Mouse (Mus musculus): ENCODE measurements at regions not wholly inside any gene's neighbourhood (a gene's known extent, or its start where the extent isn't known, plus 50 kb on each side); places are given as distances from the start of the nearest gene placed in this dataset.
"Not testable (repeated sequence)": the region's sequence is repeated elsewhere in the genome, so short reads cannot be mapped to it uniquely, and the experiment has no call there.

- H3K4me3 ChIP-seq (ENCODE audit: low read depth, low read length) = no peak overlapping the region
- 67% methylated on average over 8 of the region's 8 CpGs for WGBS
- H3K9me3 ChIP-seq (ENCODE audit: control insufficient read depth, low read length) = no peaks in the 10 kb centered on the region
- no peak overlapping the region for H3K9ac ChIP-seq (ENCODE audit: low read depth, low read length)
- ATAC-seq (replicated peaks; ENCODE audit: low FRiP score) (no peak), DNase-seq (ENCODE audit: low spot score) (no peak)
- H3K4me2 ChIP-seq = no peak overlapping the region
- H3K27ac ChIP-seq (ENCODE audit: low read depth, low read length) = no peak overlapping the region
- no peaks in the 10 kb centered on the region for H3K27me3 ChIP-seq (replicated peaks; ENCODE audit: control insufficient read depth, insufficient read depth, low read length)
- no peaks in the 10 kb centered on the region for H3K4me1 ChIP-seq (replicated peaks; ENCODE audit: control insufficient read depth, insufficient read depth, low read length)
- H3K36me3 ChIP-seq (ENCODE audit: control insufficient read depth, insufficient read depth, low read length) = no peaks in the 10 kb centered on the region
Observed at GRCm38 (mm10) chr2:22029022-22029803, 198.1 kb upstream of the Myo3a start.

GRCm38 (mm10) chr2:22029804-22030194 lies 197.5 kb upstream of the Myo3a start:
- DNase-seq (ENCODE audit: low spot score) = no peak
- Histone ChIP-seq H3K4me1 (replicated peaks; ENCODE audit: control insufficient read depth, insufficient read depth, low read length) (no peaks in the 10 kb centered on the region), H3K4me2 (no peak overlapping the region), H3K9me3 (ENCODE audit: control insufficient read depth, low read length) (no peaks in the 10 kb centered on the region), H3K4me3 (ENCODE audit: low read depth, low read length) (no peak overlapping the region), H3K36me3 (ENCODE audit: control insufficient read depth, insufficient read depth, low read length) (no peaks in the 10 kb centered on the region), H3K27me3 (replicated peaks; ENCODE audit: control insufficient read depth, insufficient read depth, low read length) (no peaks in the 10 kb centered on the region), H3K9ac (ENCODE audit: low read depth, low read length) (no peak overlapping the region), H3K27ac (ENCODE audit: low read depth, low read length) (no peak overlapping the region)
- no peak for ATAC-seq (replicated peaks; ENCODE audit: low FRiP score)
- 82% methylated on average over 5 of the region's 5 CpGs for WGBS

- H3K4me3 ChIP-seq (ENCODE audit: low read depth, low read length) = no peak overlapping the region
- WGBS = 75% methylated on average over 2 of the region's 2 CpGs
- no peak for DNase-seq (ENCODE audit: low spot score)
- H3K9me3 ChIP-seq (ENCODE audit: control insufficient read depth, low read length) = no peaks in the 10 kb centered on the region
- no peak overlapping the region for H3K4me2 ChIP-seq
- H3K27ac ChIP-seq (ENCODE audit: low read depth, low read length) = no peak overlapping the region
- no peak for ATAC-seq (replicated peaks; ENCODE audit: low FRiP score)
- H3K4me1 ChIP-seq (replicated peaks; ENCODE audit: control insufficient read depth, insufficient read depth, low read length) = no peaks in the 10 kb centered on the region
- H3K27me3 ChIP-seq (replicated peaks; ENCODE audit: control insufficient read depth, insufficient read depth, low read length) = no peaks in the 10 kb centered on the region
- no peaks in the 10 kb centered on the region for H3K36me3 ChIP-seq (ENCODE audit: control insufficient read depth, insufficient read depth, low read length)
- no peak overlapping the region for H3K9ac ChIP-seq (ENCODE audit: low read depth, low read length)
Observed at GRCm38 (mm10) chr2:22036841-22037240, 190.5 kb upstream of the Myo3a start.

- Histone ChIP-seq H3K27ac (ENCODE audit: low read depth, low read length) (no peak overlapping the region), H3K4me3 (ENCODE audit: low read depth, low read length) (no peak overlapping the region), H3K9ac (ENCODE audit: low read depth, low read length) (no peak overlapping the region), H3K4me2 (no peak overlapping the region), H3K36me3 (ENCODE audit: control insufficient read depth, insufficient read depth, low read length) (no peaks in the 10 kb centered on the region), H3K27me3 (replicated peaks; ENCODE audit: control insufficient read depth, insufficient read depth, low read length) (no peaks in the 10 kb centered on the region), H3K4me1 (replicated peaks; ENCODE audit: control insufficient read depth, insufficient read depth, low read length) (no peaks in the 10 kb centered on the region), H3K9me3 (ENCODE audit: control insufficient read depth, low read length) (no peaks in the 10 kb centered on the region)
- ATAC-seq (replicated peaks; ENCODE audit: low FRiP score) (no peak), DNase-seq (ENCODE audit: low spot score) (no peak)
- 37% methylated on average over 2 of the region's 2 CpGs for WGBS
Observed at GRCm38 (mm10) chr2:22038780-22039179, 188.5 kb upstream of the Myo3a start.

GRCm38 (mm10) chr2:22043937-22044336 lies 183.4 kb upstream of the Myo3a start:
- H3K9me3 ChIP-seq (ENCODE audit: control insufficient read depth, low read length); H3K36me3 ChIP-seq (ENCODE audit: control insufficient read depth, insufficient read depth, low read length); H3K4me3 ChIP-seq (ENCODE audit: low read depth, low read length); H3K27me3 ChIP-seq (replicated peaks; ENCODE audit: control insufficient read depth, insufficient read depth, low read length); DNase-seq (ENCODE audit: low spot score); H3K4me1 ChIP-seq (replicated peaks; ENCODE audit: control insufficient read depth, insufficient read depth, low read length); ATAC-seq (replicated peaks; ENCODE audit: low FRiP score); H3K27ac ChIP-seq (ENCODE audit: low read depth, low read length); H3K9ac ChIP-seq (ENCODE audit: low read depth, low read length); H3K4me2 ChIP-seq: not testable (repeated sequence)
- WGBS = 50% methylated on average over 6 of the region's 6 CpGs

- Histone ChIP-seq H3K4me1 (replicated peaks; ENCODE audit: control insufficient read depth, insufficient read depth, low read length) (no peaks in the 10 kb centered on the region), H3K9ac (ENCODE audit: low read depth, low read length) (no peak overlapping the region), H3K27me3 (replicated peaks; ENCODE audit: control insufficient read depth, insufficient read depth, low read length) (no peaks in the 10 kb centered on the region), H3K4me3 (ENCODE audit: low read depth, low read length) (no peak overlapping the region), H3K27ac (ENCODE audit: low read depth, low read length) (no peak overlapping the region), H3K4me2 (no peak overlapping the region), H3K9me3 (ENCODE audit: control insufficient read depth, low read length) (no peaks in the 10 kb centered on the region), H3K36me3 (ENCODE audit: control insufficient read depth, insufficient read depth, low read length) (no peaks in the 10 kb centered on the region)
- WGBS = 71% methylated on average over 2 of the region's 2 CpGs
- no peak for ATAC-seq (replicated peaks; ENCODE audit: low FRiP score)
- DNase-seq (ENCODE audit: low spot score) = no peak
Observed at GRCm38 (mm10) chr2:22044949-22045348, 182.4 kb upstream of the Myo3a start.

- ATAC-seq (replicated peaks; ENCODE audit: low FRiP score) = no peak
- H3K27ac ChIP-seq (ENCODE audit: low read depth, low read length) = no peak overlapping the region
- no peak overlapping the region for H3K9ac ChIP-seq (ENCODE audit: low read depth, low read length)
- no peak for DNase-seq (ENCODE audit: low spot score)
- no peaks in the 10 kb centered on the region for H3K4me1 ChIP-seq (replicated peaks; ENCODE audit: control insufficient read depth, insufficient read depth, low read length)
- 81% methylated on average over 3 of the region's 3 CpGs for WGBS
- H3K4me3 ChIP-seq (ENCODE audit: low read depth, low read length) = no peak overlapping the region
- no peaks in the 10 kb centered on the region for H3K9me3 ChIP-seq (ENCODE audit: control insufficient read depth, low read length)
- no peaks in the 10 kb centered on the region for H3K27me3 ChIP-seq (replicated peaks; ENCODE audit: control insufficient read depth, insufficient read depth, low read length)
- H3K36me3 ChIP-seq (ENCODE audit: control insufficient read depth, insufficient read depth, low read length) = no peaks in the 10 kb centered on the region
- no peak overlapping the region for H3K4me2 ChIP-seq
Observed at GRCm38 (mm10) chr2:22047465-22047864, 179.8 kb upstream of the Myo3a start.

GRCm38 (mm10) chr2:22066535-22066934 lies 160.8 kb upstream of the Myo3a start:
- no peaks in the 10 kb centered on the region for H3K36me3 ChIP-seq (ENCODE audit: control insufficient read depth, insufficient read depth, low read length)
- no peaks in the 10 kb centered on the region for H3K27me3 ChIP-seq (replicated peaks; ENCODE audit: control insufficient read depth, insufficient read depth, low read length)
- H3K4me2 ChIP-seq = no peak overlapping the region
- no peak overlapping the region for H3K27ac ChIP-seq (ENCODE audit: low read depth, low read length)
- H3K9ac ChIP-seq (ENCODE audit: low read depth, low read length) = no peak overlapping the region
- H3K9me3 ChIP-seq (ENCODE audit: control insufficient read depth, low read length) = no peaks in the 10 kb centered on the region
- no peak for ATAC-seq (replicated peaks; ENCODE audit: low FRiP score)
- 86% methylated on average over 5 of the region's 5 CpGs for WGBS
- H3K4me1 ChIP-seq (replicated peaks; ENCODE audit: control insufficient read depth, insufficient read depth, low read length) = no peaks in the 10 kb centered on the region
- no peak overlapping the region for H3K4me3 ChIP-seq (ENCODE audit: low read depth, low read length)
- no peak for DNase-seq (ENCODE audit: low spot score)

- ATAC-seq (replicated peaks; ENCODE audit: low FRiP score) (no peak), DNase-seq (ENCODE audit: low spot score) (no peak)
- H3K9me3 ChIP-seq (ENCODE audit: control insufficient read depth, low read length) = no peaks in the 10 kb centered on the region
- no peak overlapping the region for H3K27ac ChIP-seq (ENCODE audit: low read depth, low read length)
- no peaks in the 10 kb centered on the region for H3K27me3 ChIP-seq (replicated peaks; ENCODE audit: control insufficient read depth, insufficient read depth, low read length)
- WGBS = 82% methylated on average over 2 of the region's 2 CpGs
- no peak overlapping the region for H3K9ac ChIP-seq (ENCODE audit: low read depth, low read length)
- no peaks in the 10 kb centered on the region for H3K4me1 ChIP-seq (replicated peaks; ENCODE audit: control insufficient read depth, insufficient read depth, low read length)
- H3K4me3 ChIP-seq (ENCODE audit: low read depth, low read length) = no peak overlapping the region
- H3K36me3 ChIP-seq (ENCODE audit: control insufficient read depth, insufficient read depth, low read length) = no peaks in the 10 kb centered on the region
- no peak overlapping the region for H3K4me2 ChIP-seq
Observed at GRCm38 (mm10) chr2:22096848-22097247, 130.5 kb upstream of the Myo3a start.

Measured in liver, embryonic 11.5 days (tissue).